Mouse (Mus musculus): ENCODE results near the gene Gm49510.

Gm49510 gene

DNA sequence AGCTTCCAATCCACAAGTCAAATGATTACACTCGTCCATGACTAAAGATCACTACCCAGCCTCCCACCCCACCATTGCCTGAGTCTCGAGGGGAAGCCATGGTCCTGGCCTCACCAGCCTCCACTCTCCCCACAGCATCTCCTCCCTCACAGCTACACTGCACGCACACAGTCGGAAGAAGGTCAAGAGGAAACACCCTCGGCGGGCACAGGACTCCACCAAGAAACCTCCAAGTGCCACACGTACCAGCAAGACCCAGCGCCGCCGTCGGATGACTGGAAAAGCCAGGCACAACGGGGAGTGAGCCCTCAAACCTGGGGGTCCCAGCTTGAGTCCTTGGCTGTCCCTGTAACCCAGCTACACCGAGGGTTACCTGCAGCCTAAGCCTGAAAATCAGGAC, 40.9 kb downstream of the Gm49510 start:
- 92% methylated on average over 13 of the region's 13 CpGs for WGBS

DNA sequence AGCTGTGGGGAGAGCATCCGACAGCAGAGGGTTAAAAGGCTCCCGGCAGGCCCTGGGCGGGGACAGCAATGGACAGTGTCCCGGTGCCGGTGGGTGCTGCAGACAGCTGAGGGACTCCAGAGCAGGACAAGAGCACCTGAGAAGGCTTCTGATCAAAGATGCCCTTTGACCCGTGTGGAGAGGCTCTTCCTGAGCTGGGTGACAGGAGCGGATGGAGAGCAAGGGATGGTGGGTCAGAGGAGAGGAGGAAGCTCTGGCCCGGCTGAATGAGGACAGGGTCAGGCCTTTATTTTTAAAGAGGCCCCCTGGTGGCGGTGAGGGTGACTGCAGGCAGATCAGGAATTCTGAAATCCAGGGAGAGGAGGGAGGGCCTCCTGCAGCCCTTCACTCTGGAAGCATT, 43.2 kb downstream of the Gm49510 start:
- 2% methylated on average over 9 of the region's 9 CpGs for WGBS

DNA sequence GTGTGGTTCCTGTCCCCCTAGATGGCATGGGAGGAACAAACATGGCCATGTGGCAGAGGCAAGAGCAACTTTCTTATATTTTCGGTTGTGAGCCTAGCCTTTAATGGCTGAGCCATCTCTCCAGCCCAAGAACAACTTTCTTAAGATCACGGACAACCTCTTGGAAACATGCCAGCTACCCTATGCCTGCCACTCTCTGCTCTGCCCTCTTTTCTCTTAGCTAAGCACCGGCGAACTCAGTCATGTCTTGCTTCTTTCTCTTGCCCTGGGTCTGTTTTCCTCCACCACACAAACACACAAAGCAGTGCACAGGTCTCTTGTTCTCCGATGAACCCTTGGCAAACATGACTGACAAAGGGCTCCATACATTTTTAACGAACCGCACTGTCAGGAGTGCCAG, 46.8 kb downstream of the Gm49510 start:
- 34% methylated on average over 7 of the region's 7 CpGs for WGBS

DNA sequence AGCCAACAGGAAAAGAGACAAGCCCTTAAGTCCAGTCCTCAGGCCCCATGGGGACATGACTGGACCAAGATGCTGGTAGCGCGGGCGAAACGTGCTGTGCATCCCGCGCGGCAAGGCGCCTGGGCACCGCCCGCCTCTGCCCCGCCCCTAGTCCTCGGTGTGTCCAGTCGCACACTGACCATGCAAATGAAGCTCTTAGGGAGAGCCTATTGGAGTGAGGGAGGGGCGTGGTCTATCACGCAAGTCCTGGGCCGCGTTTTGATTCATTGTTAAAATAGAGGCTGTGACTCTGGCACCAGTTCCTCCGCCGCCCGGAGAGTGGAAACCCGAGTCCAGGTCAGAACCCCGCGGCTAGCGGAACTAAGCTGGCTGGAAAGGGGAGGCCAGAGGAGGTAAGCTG, 48.2 kb downstream of the Gm49510 start, which contains the start of gene Triobp:
Triobp (plus strand) TSS at position 68 of the 400 bp plus-strand sequence.
- 1% methylated on average over 24 of the region's 24 CpGs for WGBS

DNA sequence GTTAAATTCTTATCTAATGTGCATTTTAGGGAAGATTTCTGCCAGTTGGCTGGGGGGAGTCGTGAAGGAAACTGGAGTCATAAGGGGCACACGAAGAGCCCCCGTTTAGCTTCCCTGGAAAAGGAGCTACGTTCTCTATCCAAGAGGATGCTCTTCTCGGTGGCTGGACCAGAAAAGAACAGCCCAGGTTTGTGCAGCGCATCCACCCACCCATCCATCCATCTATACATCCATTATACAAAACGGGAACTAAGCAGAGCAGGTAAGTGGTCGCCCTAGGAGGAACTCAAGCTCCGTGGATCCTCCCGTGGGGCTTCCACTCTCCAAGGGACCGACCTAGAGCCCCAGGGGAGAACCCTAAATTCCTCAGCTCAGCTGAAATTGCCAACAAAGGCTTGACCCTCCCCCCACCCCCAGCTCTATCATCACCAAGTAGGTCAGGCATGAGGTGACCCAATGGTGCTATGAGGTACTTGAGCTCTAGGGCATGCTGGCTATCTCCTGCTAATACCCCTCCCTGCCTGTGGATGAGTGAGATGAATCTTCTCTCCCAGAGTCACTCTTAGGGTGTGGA, 48.8 kb downstream of the Gm49510 start:
- 4% methylated on average over 11 of the region's 11 CpGs for WGBS

DNA sequence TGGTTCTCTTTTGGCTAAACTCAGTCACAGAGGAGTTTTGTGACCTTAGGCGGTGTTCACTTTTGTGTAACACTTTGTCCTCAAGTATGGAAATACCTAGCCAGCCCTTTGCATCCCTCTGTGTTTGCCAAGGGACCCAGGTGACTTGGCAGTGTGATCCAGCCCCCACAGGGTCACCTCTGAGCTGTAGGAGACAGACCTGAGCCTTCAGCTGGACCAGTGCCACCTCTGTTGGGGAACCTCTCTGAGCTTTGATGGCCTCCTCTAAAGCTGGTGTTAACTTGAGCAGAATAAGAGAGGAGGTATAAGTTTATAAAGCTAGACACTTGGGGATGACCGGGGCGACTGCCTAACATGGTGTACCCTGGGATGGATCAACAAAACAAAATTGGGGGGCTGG, 49.4 kb downstream of the Gm49510 start:
- 95% methylated on average over 3 of the region's 3 CpGs for WGBS

DNA sequence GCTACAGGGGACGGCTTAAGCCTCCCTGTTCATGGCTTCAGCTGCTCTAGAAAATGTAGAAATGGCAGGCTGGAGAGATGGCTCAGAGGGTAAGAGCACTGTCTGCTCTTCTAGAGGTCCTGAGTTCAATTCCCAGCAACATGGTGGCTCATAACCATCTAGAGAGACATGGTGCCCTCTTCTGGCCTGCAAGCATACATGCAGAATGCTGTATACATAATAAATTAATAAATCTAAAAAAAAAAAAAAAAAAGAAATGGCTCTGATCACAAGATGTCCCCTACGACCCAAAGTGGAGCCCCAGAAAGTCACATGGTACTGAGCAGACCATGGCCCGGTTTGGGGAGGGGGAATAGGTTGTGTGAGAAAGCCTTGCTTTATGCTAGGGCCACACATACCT, 56.2 kb downstream of the Gm49510 start:
- WGBS, result 82% methylated on average over 3 of the region's 3 CpGs

DNA sequence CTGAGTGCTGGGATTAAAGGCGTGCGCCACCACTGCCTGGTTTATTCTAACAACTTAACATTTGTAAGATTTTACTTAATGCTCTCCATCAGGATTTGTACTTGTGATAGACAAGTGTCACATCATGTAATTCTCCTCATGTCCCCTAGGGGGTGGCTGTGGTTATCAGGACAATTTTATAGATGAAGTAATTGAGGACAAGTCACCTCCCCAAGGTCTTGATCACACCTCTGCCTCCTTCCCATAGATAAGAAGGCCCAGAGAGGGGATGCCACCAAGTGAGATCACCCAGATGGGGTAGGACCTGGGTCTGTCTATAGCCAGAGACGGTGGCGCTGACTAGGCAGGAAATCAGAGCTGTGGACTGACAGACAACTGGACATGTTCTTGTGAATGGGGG, 56.9 kb downstream of the Gm49510 start:
- WGBS, result 87% methylated on average over 4 of the region's 4 CpGs

DNA sequence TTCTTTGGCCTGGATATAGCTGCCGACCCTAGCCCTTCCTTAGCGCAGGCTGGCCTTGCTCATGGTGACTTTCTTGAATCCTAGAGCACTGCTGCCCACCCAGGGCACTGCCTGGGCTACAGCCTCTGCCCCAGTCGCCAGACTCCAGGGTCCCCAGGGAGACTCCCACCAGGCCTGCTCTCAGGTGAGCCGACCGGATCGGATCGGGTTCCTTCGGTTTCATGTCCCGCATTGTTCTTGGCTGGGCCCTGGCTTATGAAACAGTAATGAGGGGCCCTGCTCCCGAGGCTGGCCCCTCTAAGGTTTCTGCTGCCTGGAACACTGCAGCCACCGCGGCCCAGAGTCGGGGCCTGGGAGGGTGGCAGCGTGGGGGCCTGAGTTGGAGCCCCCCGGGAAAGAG, 57.6 kb downstream of the Gm49510 start:
- 84% methylated on average over 15 of the region's 15 CpGs for WGBS

DNA sequence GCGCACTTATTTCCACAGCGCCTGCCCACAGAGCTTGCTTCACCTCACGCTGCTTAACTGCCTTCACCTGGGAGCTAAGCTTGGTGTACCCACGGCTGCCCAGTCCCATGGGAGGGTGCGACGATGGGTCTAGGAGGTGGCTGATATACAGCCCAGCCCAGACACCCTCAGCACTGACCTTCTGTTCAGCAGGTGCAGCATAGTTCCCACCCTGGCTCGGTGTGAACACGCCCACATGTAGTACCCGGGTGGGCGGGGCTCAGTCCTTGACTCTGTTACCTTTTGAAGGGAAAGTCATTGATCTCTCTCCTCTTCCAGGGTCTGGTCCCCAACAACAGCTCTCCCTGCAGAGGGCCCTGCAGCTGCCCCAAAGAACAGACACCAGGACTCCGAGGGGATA, 60.1 kb downstream of the Gm49510 start:
- 93% methylated on average over 11 of the region's 11 CpGs for WGBS

DNA sequence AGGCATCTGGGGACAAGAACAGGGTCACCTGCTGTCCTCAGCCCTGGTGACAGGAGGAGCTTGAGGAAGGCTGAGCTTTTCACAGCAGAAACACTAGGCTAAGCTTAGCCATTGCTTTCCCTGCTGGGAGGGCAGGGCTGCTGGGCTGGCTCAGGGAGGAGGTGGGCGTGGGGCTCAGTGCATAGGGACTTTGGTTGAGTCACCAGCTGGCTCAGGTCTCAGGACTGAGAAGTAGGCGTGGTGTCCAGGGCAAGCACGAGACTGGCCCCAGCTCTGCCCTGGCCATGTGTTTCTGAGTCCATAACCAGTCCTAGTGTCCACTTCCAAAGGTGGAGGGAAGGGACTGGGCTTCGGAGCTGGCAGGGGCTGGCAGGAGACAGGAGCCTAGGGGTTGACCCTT, 60.6 kb downstream of the Gm49510 start:
- 71% methylated on average over 4 of the region's 4 CpGs for WGBS

DNA sequence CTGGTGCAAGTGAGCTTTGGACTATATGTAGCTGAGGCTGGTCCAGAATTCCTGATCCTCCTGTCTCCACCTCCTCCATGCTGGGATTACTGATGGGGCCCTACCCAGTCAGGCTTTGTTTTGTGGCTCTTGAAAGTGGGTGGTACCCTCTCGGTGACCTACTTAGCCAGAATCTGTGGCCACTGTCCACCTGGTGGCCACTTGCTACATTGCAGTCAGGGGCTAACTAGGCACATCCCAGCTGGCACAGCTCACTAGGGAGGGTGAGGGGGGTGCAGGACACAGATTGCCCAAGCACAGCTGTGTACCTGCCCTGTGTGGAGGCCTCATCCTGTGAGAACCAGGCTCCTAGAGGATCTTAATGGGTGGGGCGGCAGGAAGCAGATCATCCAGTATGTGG, 63.4 kb downstream of the Gm49510 start:
- WGBS, result 38% methylated on average over 2 of the region's 2 CpGs
